Mouse (Mus musculus): ENCODE results near the gene Zfr2. TPM values are rescaled to one million over a fixed set of nuclear protein-coding genes. Genes with fewer than 3 reads are reported as not detected.
"Not testable (repeated sequence)": the region's sequence is repeated elsewhere in the genome, so short reads cannot be mapped to it uniquely, and the experiment has no call there.

Gene Zfr2
- polyA plus RNA-seq, 1 experiment from 2014 or later, result 10.0 TPM

DNA sequence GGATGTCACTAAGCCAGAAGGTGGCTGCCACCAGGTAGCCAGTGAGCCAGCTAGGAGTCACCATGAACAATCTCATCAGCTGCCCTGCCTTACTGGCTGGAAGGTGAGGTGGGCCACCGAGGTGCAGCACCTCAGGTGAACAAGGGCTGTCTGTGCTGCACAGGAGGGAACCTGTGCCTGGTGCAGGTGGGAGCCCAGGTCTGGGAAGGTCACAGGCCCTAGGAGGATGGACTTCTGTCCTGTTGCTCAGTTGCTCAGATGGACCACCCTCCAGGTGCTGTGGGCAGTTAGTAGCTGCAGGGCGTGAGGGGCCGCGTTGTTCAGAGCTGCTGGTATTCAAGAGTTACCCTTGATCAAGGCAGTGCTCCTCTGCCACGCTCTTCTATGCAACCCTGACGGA is 16.1 kb upstream of the Zfr2 start:
- H3K36me3 ChIP-seq (replicated peaks), result peaks cover 62% of the 10 kb centered on the region
- WGBS, result 85% methylated on average over 6 of the region's 6 CpGs
- no peaks in the 10 kb centered on the region for H3K4me1 ChIP-seq
- H3K9me3 ChIP-seq, result peaks cover 7% of the 10 kb centered on the region; the same call in 1 of the 2 replicates
- no peak overlapping the region for H3K4me2 ChIP-seq
- no peak overlapping the region for H3K9ac ChIP-seq
- H3K4me3 ChIP-seq (replicated peaks), result no peak overlapping the region
- no peak for ATAC-seq (ENCODE audit: low FRiP score)
- H3K27me3 ChIP-seq, result no peaks in the 10 kb centered on the region
- no peak overlapping the region for H3K27ac ChIP-seq

DNA sequence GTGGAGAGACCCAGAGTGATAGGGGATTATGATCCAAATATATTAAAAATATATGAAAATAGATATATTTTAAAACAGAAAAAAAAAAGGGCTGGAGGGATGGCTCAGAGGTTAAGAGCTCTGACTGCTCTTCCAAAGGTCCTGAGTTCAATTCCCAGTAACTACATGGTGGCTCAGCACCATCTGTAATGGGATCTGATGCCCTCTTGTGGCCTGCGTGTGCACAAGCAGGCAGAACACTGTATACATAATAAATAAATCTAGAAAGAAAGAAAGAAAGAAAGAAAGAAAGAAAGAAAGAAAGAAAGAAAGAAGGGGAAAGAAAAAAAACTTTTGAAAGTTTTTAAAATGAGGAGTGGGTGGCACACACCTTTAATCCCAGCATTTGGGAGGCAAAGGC is 15.7 kb upstream of the Zfr2 start:
- WGBS, result 35% methylated on average over 1 of the region's 1 CpGs
- H3K27ac ChIP-seq; H3K9me3 ChIP-seq; ATAC-seq (ENCODE audit: low FRiP score); H3K27me3 ChIP-seq; H3K4me2 ChIP-seq; H3K4me3 ChIP-seq (replicated peaks); H3K9ac ChIP-seq; H3K4me1 ChIP-seq: not testable (repeated sequence)
- H3K36me3 ChIP-seq (replicated peaks), result peaks cover 61% of the 10 kb centered on the region

DNA sequence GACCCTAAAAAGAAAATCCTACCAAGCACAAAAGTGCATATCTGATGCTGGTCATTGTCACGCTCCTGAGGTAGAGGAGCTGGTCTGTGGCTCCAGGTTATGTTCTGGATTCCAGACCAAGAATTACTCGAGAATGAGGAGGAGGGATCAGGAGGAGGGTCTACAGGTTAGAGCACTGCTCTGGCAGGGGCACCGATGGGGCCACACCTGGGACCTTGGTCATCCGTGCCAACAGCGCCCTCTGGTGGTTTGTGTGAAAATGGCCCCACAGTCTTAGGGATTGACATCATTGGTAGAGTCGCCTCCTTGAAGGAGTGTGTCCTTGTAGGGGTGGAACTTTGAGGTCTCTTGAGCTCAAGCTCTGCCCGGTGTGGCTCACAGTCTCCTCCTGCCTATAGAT is 15.0 kb upstream of the Zfr2 start:
- no peak overlapping the region for H3K4me3 ChIP-seq (replicated peaks)
- ATAC-seq (ENCODE audit: low FRiP score), result no peak
- peaks cover 54% of the 10 kb centered on the region for H3K36me3 ChIP-seq (replicated peaks)
- no peak overlapping the region for H3K9ac ChIP-seq
- H3K27ac ChIP-seq, result no peak overlapping the region
- no peaks in the 10 kb centered on the region for H3K4me1 ChIP-seq
- H3K4me2 ChIP-seq, result no peak overlapping the region
- H3K9me3 ChIP-seq, result no peaks in the 10 kb centered on the region
- no peaks in the 10 kb centered on the region for H3K27me3 ChIP-seq
- 32% methylated on average over 7 of the region's 7 CpGs for WGBS

DNA sequence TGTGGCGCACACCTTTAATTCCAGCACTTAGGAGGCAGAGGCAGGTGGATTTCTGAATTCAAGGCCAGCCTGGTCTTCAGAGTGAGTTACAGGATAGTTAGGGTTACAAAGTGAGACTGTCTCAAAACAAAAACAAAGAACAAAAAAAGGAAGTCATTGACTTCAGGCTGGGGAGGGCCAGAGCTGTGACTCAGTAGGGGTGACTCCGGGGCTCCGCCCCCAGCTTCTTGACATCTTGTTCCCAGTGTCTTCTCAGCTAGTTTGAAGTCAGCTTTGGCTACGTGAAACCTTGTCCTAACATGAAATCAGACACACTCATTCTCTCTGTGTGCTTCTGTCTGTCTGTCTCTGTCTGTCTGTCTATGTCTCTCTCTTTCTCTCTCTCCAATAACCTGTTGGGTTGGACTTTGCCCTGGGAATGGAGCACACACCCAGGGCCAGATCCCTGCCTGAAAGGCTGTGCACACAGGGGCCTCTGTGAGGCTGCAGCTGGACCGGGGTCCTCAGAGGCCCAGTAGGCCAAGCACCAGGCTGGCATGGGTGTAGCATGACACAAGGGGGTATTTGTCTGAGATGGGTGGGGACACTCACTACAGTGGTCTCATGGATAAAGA is 11.4 kb upstream of the Zfr2 start:
- Histone ChIP-seq H3K36me3 (replicated peaks) (peaks cover 42% of the 10 kb centered on the region), H3K27me3 (no peaks in the 10 kb centered on the region), H3K4me1 (no peaks in the 10 kb centered on the region), H3K9ac (no peak overlapping the region), H3K4me3 (replicated peaks) (no peak overlapping the region), H3K9me3 (no peaks in the 10 kb centered on the region), H3K27ac (no peak overlapping the region), H3K4me2 (no peak overlapping the region)
- no peak for ATAC-seq (ENCODE audit: low FRiP score)
- 83% methylated on average over 5 of the region's 5 CpGs for WGBS

DNA sequence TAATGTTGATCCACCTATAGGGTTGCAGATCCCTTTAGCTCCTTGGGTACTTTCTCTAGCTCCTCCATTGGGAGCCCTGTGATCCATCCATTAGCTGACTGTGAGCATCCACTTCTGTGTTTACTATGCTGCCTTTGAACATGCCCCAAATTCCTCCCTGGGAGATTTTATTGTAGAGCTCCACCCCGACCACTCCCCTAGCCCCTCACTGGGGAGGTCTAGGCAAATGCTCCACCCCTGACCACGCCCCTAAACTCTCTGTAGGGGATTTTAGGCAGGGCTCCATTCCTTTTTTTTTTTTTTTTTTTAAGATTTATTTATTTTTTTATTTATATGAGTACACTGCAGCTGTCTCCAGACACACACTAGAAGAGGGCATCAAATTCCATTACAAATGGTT is 9.2 kb upstream of the Zfr2 start:
- H3K9me3 ChIP-seq; ATAC-seq (ENCODE audit: low FRiP score); H3K4me1 ChIP-seq; H3K27me3 ChIP-seq; H3K9ac ChIP-seq; H3K4me3 ChIP-seq (replicated peaks); H3K27ac ChIP-seq; H3K4me2 ChIP-seq: not testable (repeated sequence)
- peaks cover 33% of the 10 kb centered on the region for H3K36me3 ChIP-seq (replicated peaks)
- WGBS, result 68% methylated on average over 2 of the region's 2 CpGs

DNA sequence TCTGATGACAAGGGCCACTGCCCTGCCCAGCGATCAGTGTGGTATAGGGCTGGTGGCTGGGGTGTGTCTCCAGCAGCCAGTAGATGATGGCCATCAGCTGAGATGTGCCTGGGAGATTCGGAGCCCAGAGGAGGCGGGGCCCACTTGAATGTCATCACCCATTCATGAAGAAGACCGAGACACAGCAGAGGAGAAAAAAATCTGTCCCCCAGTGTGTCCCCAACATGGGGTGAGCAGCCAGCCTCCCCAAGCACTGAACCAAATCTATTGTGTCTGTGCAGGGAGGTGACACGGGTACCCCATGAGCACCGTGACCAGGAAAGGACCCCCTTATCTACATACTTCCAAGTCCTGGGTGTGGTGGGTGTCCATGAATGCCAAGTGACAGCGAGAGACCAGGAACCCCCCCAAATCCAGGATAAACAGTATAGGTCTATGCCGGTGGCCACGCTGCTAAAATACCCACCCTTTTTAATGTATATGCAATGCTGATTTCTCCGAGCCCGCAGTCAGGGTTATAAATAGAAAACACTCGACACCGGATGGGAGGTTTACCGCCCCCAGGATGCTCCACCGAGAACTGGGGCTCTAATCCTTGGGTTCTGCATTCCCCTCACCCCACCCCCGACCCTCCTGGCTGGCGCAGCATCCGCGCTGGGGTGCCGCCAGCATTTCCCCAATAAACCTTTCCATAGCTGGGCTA is 3.1 kb upstream of the Zfr2 start:
- no peaks in the 10 kb centered on the region for H3K36me3 ChIP-seq (replicated peaks)
- WGBS, result 13% methylated on average over 20 of the region's 20 CpGs
- H3K4me3 ChIP-seq (replicated peaks), result peak overlapping the region; percentile 63
- H3K9ac ChIP-seq, result peak overlapping the region; percentile 82
- peak overlapping the region; percentile 60 for H3K4me2 ChIP-seq
- H3K27ac ChIP-seq, result peak overlapping the region; percentile 81
- peaks cover 53% of the 10 kb centered on the region for H3K4me1 ChIP-seq
- no peaks in the 10 kb centered on the region for H3K9me3 ChIP-seq
- no peak for ATAC-seq (ENCODE audit: low FRiP score)
- peaks cover 35% of the 10 kb centered on the region for H3K27me3 ChIP-seq

DNA sequence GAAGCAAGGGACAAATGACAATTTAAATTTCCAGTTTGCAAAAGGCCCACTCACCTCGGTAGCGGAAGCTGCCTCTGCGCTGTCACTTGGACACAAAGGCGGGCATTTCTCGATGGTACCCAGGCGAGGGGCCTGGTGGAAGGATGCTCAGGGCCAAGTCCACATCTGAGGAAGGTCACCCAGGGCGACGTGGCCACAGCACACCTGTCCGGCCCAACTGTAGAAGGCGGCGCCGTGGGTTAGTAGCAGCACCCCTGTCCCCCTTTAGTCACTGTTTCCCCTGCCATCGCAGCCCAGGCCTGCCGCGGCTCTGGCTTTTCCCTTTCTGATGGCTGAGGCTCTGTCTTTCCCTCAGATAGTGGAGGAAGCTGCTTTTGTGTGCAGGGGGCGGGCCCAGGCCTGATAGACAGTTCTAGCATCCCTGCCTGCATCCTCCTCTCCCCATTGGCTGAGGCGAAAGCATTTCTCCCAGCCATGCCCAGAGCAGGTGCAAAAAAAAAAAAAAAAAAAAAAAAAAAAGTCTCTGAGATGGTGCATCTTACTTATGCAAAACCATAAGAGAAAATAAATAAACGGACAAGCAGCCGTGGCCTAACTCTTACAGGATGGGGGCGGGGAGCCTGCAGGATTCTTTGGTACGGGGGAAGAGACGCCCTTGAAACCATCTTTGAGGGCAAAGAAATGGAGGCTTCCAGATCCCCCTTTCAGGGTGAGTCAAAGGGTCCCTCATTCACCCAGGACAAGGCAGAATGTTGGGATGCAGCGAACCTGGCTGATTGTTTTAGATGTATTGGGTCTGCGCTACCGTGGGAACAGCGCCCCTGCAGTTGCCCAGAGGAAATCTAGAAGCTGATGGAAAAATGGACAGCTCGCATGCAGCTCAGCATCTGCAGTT is 2.3 kb upstream of the Zfr2 start, which contains the start of gene Atcay:
Atcay (minus strand) TSS at position 396 of the 895 bp plus-strand sequence.
- H3K9ac ChIP-seq, result peak within 1 kb of the TSS; percentile 82
- peak within 1 kb of the TSS; percentile 63 for H3K4me3 ChIP-seq (replicated peaks)
- peak within 1 kb of the TSS; percentile 81 for H3K27ac ChIP-seq
- no peaks in the 10 kb centered on the region for H3K9me3 ChIP-seq
- H3K27me3 ChIP-seq, result peaks cover 35% of the 10 kb centered on the region
- H3K36me3 ChIP-seq (replicated peaks), result no peaks in the 10 kb centered on the region
- WGBS, result 4% methylated on average over 27 of the region's 27 CpGs
- peak; percentile 88 for ATAC-seq (ENCODE audit: low FRiP score)
- H3K4me1 ChIP-seq, result peaks cover 53% of the 10 kb centered on the region
- H3K4me2 ChIP-seq, result peak within 1 kb of the TSS; percentile 60

DNA sequence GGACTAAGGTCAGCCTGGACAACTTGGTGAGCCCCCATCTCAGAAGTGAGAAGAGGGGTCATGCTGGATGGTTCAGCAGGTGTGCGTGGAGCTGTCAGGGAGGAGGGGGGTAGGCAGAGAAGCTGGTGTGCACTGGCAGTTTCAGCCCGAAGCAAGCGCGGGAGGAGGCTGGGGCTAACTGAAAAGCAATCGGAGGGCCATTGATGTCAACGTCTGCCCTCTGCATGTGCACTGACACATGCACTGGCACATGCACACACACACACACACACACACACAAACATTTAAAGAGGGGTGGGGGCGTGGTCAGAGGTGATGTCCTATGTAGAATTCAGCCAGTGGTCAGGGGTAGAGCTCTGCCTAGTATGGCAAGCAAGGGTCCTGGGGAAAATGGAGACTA is 1.5 kb upstream of the Zfr2 start:
- Histone ChIP-seq H3K27ac (peak overlapping the region; percentile 65), H3K4me1 (peaks cover 53% of the 10 kb centered on the region)

DNA sequence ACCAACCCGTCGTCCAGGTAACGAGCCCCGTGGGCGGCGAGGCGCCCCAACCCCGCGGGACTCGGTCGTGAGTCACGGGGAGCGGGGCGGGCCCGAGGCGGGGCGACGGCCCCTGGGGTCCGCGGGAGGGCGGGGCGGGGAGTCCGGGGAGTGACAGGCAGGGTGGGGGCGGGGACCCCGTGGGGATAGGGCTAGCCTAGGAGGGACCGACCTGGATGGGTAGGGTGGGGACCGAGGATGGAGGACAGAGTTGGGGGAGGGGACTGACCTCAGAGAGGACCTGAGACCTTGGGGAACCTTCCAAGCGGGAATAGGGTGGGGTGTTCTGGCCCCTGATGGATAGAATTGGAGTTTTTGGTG is 251 bp downstream of the Zfr2 start:
- 3% methylated on average over 27 of the region's 28 CpGs for WGBS
- peak; percentile 52 for ATAC-seq (ENCODE audit: low FRiP score)
- H3K27ac ChIP-seq, result no peak overlapping the region

More for the DNA sequence above, 1.5 kb upstream of the Zfr2 start:
- peak overlapping the region; percentile 60 for H3K4me2 ChIP-seq
- 0 out of 2 replicates have a peak overlapping the region, but pooled peaks have one; percentile 1 for H3K9ac ChIP-seq
- 47% methylated on average over 7 of the region's 7 CpGs for WGBS
- H3K9me3 ChIP-seq, result no peaks in the 10 kb centered on the region
- H3K27me3 ChIP-seq, result peaks cover 35% of the 10 kb centered on the region
- no peak for ATAC-seq (ENCODE audit: low FRiP score)
- no peaks in the 10 kb centered on the region for H3K36me3 ChIP-seq (replicated peaks)
- H3K4me3 ChIP-seq (replicated peaks), result peak overlapping the region; percentile 63

DNA sequence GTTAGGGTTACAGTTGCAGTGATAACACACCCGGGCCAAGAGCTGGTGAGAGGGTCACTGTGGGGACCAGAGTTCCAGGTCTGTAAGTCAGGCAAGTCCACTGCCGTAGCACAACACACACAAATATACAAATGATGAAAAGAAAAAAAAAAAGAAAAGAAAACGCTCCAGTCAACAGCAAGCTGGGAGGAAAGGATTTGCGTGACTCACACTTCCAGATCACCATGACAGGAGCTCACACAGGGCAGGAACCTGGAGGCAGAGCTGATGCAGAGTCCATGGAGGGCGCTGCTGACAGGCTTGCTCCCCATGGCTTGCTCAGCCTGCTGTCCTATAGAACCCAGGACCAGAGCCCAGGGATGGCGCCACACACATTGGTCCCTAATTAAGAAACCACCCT is 1.3 kb downstream of the Zfr2 start:
- no peak for ATAC-seq (ENCODE audit: low FRiP score)
- H3K36me3 ChIP-seq (replicated peaks), result no peaks in the 10 kb centered on the region; the same call in 1 of the 2 replicates
- H3K4me3 ChIP-seq (replicated peaks), result no peak overlapping the region
- no peaks in the 10 kb centered on the region for H3K9me3 ChIP-seq
- no peak overlapping the region for H3K4me2 ChIP-seq
- H3K27me3 ChIP-seq, result peaks cover 40% of the 10 kb centered on the region
- H3K9ac ChIP-seq, result no peak overlapping the region
- H3K27ac ChIP-seq, result no peak overlapping the region
- 84% methylated on average over 6 of the region's 6 CpGs for WGBS
- peaks cover 45% of the 10 kb centered on the region for H3K4me1 ChIP-seq

More for the DNA sequence above, 251 bp downstream of the Zfr2 start:
- H3K4me1 ChIP-seq, result peaks cover 54% of the 10 kb centered on the region
- H3K4me2 ChIP-seq, result peak overlapping the region; percentile 79
- no peaks in the 10 kb centered on the region for H3K9me3 ChIP-seq
- peaks cover 42% of the 10 kb centered on the region for H3K27me3 ChIP-seq
- peak overlapping the region; percentile 81 for H3K4me3 ChIP-seq (replicated peaks)
- no peaks in the 10 kb centered on the region; the same call in 1 of the 2 replicates for H3K36me3 ChIP-seq (replicated peaks)
- H3K9ac ChIP-seq, result peak overlapping the region; percentile 83

DNA sequence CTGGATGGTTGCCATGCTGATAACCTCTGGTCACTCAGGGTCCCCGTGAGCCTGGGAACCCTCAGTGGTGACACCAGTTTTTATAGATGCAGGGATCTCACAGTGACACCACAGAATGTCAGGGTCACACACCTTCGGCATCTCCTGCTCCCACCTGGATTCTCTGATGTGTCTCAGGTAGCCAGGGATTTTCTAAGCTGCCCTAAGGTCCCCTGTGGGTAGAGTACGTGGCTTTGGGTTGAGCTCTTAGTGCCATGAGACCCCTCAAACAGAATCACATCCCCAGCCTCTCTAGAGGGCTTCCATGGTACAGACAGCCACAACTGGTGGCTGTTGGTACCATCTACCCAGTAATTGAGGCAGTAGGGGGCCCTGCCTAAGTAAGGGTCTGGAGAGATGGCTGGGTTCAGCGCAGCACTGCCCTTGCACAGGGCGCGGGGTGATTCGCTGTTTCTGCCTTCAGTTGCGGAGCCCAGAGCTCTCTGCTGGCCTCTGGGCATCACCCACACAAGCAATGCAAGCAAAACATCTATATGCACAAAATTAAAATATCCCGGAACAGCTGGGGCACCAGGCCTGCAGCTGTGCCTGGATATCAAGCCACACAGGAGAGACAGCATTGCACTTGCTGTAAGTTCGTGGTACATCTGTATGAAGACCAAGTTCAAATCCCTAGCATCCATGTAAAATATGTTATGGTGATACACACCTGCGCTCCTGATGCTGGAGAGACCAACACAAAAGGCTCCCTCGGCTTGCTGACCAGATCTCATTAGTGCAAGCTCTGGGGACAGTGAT is 3.7 kb downstream of the Zfr2 start:
- H3K4me2 ChIP-seq, result no peak overlapping the region
- H3K27me3 ChIP-seq, result peaks cover 44% of the 10 kb centered on the region
- no peak overlapping the region for H3K4me3 ChIP-seq (replicated peaks)
- no peak for ATAC-seq (ENCODE audit: low FRiP score)
- H3K27ac ChIP-seq, result no peak overlapping the region
- peaks cover 31% of the 10 kb centered on the region for H3K4me1 ChIP-seq
- no peaks in the 10 kb centered on the region for H3K9me3 ChIP-seq
- H3K9ac ChIP-seq, result no peak overlapping the region
- WGBS, result 87% methylated on average over 12 of the region's 12 CpGs
- H3K36me3 ChIP-seq (replicated peaks), result no peaks in the 10 kb centered on the region; the same call in 1 of the 2 replicates

Measured in forebrain, embryonic 12.5 days (tissue).